Mouse (Mus musculus): ENCODE measurements around the gene Zfp341. TPM values are rescaled to one million over a fixed set of nuclear protein-coding genes. Genes with fewer than 3 reads are reported as not detected.

The Zfp341 gene
- 7.7 TPM for total RNA-seq (2023)

DNA sequence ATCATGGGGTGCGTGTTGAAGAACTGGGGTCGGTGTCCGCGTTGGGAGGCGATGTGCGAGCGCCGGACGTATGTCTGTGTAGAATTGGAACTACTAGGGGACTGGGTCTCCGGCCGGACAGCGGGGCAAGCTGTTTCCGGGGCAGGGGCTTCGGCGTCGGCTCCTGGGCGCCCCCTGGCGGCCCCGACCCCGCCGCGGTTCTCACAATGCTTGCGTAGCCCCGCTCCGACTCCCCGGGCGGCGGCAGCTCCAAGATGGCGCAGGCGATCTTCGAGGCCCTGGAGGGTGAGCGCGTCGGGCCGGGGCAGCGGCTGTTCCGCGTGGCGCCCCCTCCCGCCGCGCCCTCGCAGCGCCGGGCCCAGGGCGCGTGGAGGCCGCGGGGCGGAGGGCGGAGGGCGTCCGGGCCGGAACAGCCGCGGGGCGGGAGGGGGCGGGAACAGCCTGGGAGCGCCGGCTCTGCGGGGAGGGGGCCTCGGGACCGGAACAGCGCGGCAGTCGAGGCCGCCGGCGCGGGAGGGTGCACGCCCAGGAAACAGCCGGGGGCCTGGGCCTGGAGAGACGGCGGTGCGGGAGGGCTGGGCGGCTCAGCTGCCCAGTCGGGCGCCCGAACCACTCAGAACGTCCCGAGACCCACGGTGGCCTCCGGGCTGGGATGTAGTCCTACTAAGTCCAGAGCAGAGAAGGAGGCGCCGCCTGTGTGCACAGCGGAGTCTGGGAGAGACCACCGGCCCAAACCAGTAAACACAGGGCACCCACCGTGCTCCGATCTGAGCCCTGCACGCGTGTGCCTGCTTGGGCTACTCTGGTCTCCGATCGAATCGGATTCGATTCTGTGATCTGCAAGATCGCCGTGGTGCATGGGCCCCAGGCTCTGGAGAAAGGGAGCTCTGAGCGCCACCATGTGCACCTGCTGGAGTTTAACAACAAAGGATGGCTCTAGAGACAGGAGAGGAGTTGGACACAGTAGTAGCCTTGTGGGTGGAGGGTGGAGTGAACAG, at the start of gene Zfp341, which contains the start of gene 4930519P11Rik:
Zfp341 (plus strand) TSS at position 180 of the 998 bp plus-strand sequence.
4930519P11Rik (minus strand) TSS at position 320 of the 998 bp plus-strand sequence.

DNA sequence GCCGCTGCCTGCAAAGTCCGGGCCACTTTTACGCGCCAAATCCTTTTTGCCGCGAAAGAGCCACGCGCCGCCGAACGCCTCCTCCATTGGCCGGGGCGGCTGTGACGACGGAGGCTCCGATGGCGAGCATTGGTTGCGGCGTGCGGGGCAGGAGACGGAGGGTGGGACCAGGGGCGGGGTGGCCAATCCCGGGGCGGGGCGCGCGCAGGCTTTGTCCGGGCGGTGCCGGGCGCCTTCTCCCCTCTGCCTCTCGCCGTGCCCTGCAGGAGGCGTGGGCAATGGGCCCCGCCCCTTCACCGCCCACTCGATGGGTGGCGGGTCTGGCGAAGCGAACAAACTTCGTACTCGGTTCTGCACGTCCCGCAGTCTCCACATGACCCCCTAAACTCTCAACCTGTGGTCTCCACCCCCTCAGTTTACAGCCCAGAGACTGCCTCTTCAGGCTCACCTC, 43.2 kb upstream of the Zfp341 start, which contains the start of gene E2f1:
E2f1 (minus strand) TSS at position 57 of the 451 bp plus-strand sequence.

DNA sequence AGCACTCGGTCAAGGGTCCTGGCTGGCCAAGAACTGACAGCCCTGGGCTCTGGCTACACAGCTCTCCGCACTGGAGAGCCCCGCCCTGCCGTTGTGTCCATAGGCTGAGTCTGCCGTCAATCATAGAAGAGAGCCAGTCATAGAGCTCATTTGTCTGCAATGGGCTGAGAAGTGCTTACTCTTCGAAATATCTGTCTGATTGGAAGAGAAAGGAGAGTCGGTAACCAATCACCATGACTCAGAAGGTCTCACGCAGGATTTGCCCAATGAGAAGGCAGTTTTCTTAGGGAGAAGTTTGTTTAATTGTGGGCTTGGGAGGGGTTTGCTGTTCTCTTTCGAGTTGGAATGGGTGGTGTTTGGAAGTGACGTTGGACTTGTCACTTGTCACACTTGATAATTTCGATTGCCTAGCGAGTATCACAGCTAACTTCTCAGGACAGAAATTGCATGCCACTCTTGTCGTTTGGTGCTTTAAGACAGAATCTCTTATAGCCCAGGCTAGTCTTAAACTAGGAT, 9.4 kb upstream of the Zfp341 start, which contains the start of gene Pxmp4:
Pxmp4 (minus strand) TSS at position 71 of the 516 bp plus-strand sequence.

DNA sequence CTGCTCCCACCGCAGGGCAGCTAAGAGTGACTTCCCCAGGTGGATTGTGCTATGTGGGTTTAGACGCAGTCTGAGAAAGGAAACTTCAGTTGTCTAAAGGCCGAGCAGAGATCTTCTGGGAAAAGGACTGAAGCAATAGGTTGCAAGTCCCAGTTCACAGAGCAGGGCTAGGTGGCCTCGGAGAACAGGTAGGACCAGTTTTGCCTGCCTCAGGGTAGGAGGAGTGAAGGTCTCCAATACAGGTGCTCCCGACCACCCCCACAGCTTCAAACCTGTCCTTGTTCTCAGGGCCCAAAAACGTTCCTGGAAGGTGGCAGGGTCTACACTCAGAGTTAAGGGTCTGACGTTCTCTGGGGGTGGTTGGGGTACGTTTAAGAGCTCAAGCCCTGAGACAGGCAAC, 38.3 kb downstream of the Zfp341 start, which contains the start of gene Chmp4b:
Chmp4b (plus strand) TSS at position 343 of the 400 bp plus-strand sequence.

Other genes starting within 250 kb of the Zfp341 start
- gene Cdk5rap1, start 240.3 kb upstream of the Zfp341 start, total RNA-seq (2023) = 17.3 TPM
- gene Snta1, start 205.2 kb upstream of the Zfp341 start, total RNA-seq (2023) = 0.64 TPM
- 31.9 TPM for gene Cbfa2t2, start 176.8 kb upstream of the Zfp341 start, total RNA-seq (2023)
- gene 1700003F12Rik, start 66.2 kb upstream of the Zfp341 start, total RNA-seq (2023) = 0.80 TPM
- 1.8 TPM for gene Actl10, start 61.5 kb upstream of the Zfp341 start, total RNA-seq (2023)
- 1.0 TPM for gene Necab3, start 54.4 kb upstream of the Zfp341 start, total RNA-seq (2023)
- 1.8 TPM for gene E2f1, start 43.4 kb upstream of the Zfp341 start, total RNA-seq (2023)
- gene Pxmp4, start 9.6 kb upstream of the Zfp341 start, total RNA-seq (2023) = 10.6 TPM
- gene 4930519P11Rik, start 140 bp downstream of the Zfp341 start, total RNA-seq (2023) = not detected
- 152 TPM for gene Chmp4b, start 38.4 kb downstream of the Zfp341 start, total RNA-seq (2023)
- not detected for gene Gm14214, start 156.7 kb downstream of the Zfp341 start, total RNA-seq (2023)
- 220 TPM for gene Raly, start 177.8 kb downstream of the Zfp341 start, total RNA-seq (2023)
- gene a, start 178.1 kb downstream of the Zfp341 start, total RNA-seq (2023) = not detected